Mouse (Mus musculus) lung, embryonic 14.5 days (tissue): ENCODE measurements around the gene Kctd8. TPM values are rescaled to one million over a fixed set of nuclear protein-coding genes. Genes with fewer than 3 reads are reported as not detected.

ENCODE experiments used
- ATAC-seq: fragments of 200-750 bp; cut with Nextera tagmentation; 2 replicates; pipeline ENCODE4 v1.8.0; 2017; ENCODE audit warnings: mild to moderate bottlenecking, moderate TSS enrichment, moderate library complexity; ENCODE audit not compliant: insufficient read depth
- DNase-seq: peaks from one replicate; pipeline ENCODE4 v3.0.0-alpha.2; 2015
- H3K27ac ChIP-seq: fragments of 300-500 bp; sonication (generic); 2 replicates; pipeline ENCODE4 v1.5.1; 2014; ENCODE audit warnings: low read depth, mild to moderate bottlenecking, moderate library complexity
- H3K27me3 ChIP-seq: fragments of 300-500 bp; sonication (generic); 2 replicates; pipeline ENCODE4 v1.6.1; 2014; ENCODE audit warnings: low read length, control low read depth; ENCODE audit not compliant: insufficient read depth
- H3K36me3 ChIP-seq: fragments of 300-500 bp; sonication (generic); 2 replicates; pipeline ENCODE4 v1.6.1; 2014; ENCODE audit warnings: control low read depth; ENCODE audit not compliant: insufficient read depth
- H3K4me1 ChIP-seq: fragments of 300-500 bp; sonication (generic); 2 replicates; pipeline ENCODE4 v1.6.1; 2014; ENCODE audit warnings: antibody characterized with exemption, control low read depth; ENCODE audit not compliant: insufficient read depth
- H3K4me2 ChIP-seq: fragments of 300-500 bp; sonication (generic); 2 replicates; pipeline ENCODE4 v1.6.1; 2014; ENCODE audit warnings: mild to moderate bottlenecking
- H3K4me3 ChIP-seq: fragments of 300-500 bp; sonication (generic); 2 replicates; pipeline ENCODE4 v1.5.1; 2014; ENCODE audit warnings: low read depth, low read length
- H3K9ac ChIP-seq: fragments of 300-500 bp; sonication (generic); 2 replicates; pipeline ENCODE4 v1.6.1; 2014
- H3K9me3 ChIP-seq: fragments of 300-500 bp; sonication (generic); 2 replicates; pipeline ENCODE4 v1.6.1; 2016; ENCODE audit warnings: low read depth, low read length, control low read depth
- CTCF ChIP-seq: IDR thresholded peaks from 2 replicates; pipeline ENCODE4 v1.5.1; 2016; ENCODE audit warnings: antibody characterized with exemption, low read depth
- WGBS: fragments of 180-500 bp; shearing (Covaris S2); extraction: QIAGEN DNeasy Blood & Tissue Kit; methylation state at CpG from one replicate; pipeline ENCODE4 v1.1.7; 2014; 5-methylcytosine and 5-hydroxymethylcytosine counted together
- microRNA-seq: library from miRNA; unstranded; fragments of <30 nt; microRNA quantifications from one replicate; pipeline ENCODE4, GENCODE M21; 2016; ENCODE audit warnings: borderline number of aligned reads
- polyA plus RNA-seq: library from polyadenylated mRNA; unstranded; fragments of >200 nt; fragmentation: Nextera tagmentation; extraction: Ambion mirVana; gene quantifications from 2 replicates; pipeline ENCODE4 v1.2.1, GENCODE M21; 2014

Gene Kctd8
- polyA plus RNA-seq, 1 experiment from 2014 or later: 4.8 TPM

DNA sequence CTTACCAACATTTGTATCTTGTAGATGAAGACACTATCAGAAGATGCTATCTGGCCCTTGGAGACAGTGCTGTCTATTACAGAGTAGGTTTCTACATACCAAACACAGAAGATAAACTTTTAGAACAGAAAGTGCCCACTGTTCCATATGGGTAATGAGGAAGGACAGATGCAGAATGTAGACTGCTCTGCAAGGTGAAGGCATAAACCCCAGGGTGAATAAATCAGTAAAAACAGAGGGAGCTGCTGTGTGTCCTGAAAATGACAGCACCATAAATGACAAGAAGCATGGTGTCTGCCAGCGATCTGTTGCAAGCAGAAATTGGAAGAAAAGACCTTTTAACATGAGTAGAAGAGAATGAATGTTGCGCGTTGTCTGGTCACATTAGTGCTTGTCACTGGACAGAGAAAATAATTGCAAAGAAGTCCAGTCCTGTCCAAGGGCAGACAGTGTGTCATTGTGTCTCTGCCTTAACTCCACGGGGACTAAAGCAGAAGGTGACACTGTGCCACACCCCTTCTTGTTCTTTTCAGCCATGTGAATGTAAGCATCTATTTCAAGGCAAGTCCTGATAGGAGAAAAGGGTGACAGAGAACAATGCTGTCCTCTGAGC lies 181.5 kb downstream of the Kctd8 start:
- H3K27ac ChIP-seq: no peak overlapping the region
- 80% methylated on average over 4 of the region's 4 CpGs for WGBS
- no peak for TF ChIP-seq CTCF
- no peaks in the 10 kb centered on the region for H3K4me1 ChIP-seq
- H3K4me3 ChIP-seq: no peak overlapping the region
- no peak overlapping the region for H3K9ac ChIP-seq
- no peaks in the 10 kb centered on the region for H3K36me3 ChIP-seq
- no peaks in the 10 kb centered on the region for H3K27me3 ChIP-seq
- ATAC-seq (no peak), DNase-seq (no peak)
- no peak overlapping the region for H3K4me2 ChIP-seq
- H3K9me3 ChIP-seq: no peaks in the 10 kb centered on the region

DNA sequence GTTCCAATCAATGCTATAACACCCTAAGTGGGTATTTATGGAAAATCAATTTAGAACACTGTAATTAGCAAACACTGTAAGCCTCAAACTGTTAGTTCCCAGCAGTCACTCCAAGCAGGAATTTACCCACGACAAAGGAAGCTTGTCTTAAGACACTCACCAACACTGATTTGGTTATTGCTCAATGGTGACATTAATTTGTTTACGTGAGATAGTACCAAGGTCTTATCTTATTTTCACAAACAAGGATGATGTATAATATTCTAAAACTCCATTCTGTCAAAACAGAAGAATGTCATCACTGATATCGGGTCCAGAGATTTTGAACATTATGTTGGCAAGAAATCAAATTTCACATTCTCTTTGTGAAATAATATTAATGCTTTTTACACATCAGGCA lies 185.0 kb downstream of the Kctd8 start:
- ATAC-seq: peak; percentile 80; the same call in 1 of the 2 replicates
- H3K9ac ChIP-seq: no peak overlapping the region
- DNase-seq: peak; percentile 51
- H3K9me3 ChIP-seq: no peaks in the 10 kb centered on the region
- no peak overlapping the region for H3K4me2 ChIP-seq
- no peak overlapping the region for H3K4me3 ChIP-seq
- no peaks in the 10 kb centered on the region for H3K27me3 ChIP-seq
- H3K4me1 ChIP-seq: no peaks in the 10 kb centered on the region
- no peak for TF ChIP-seq CTCF
- H3K27ac ChIP-seq: no peak overlapping the region
- WGBS: 33% methylated on average over 3 of the region's 3 CpGs
- H3K36me3 ChIP-seq: no peaks in the 10 kb centered on the region

DNA sequence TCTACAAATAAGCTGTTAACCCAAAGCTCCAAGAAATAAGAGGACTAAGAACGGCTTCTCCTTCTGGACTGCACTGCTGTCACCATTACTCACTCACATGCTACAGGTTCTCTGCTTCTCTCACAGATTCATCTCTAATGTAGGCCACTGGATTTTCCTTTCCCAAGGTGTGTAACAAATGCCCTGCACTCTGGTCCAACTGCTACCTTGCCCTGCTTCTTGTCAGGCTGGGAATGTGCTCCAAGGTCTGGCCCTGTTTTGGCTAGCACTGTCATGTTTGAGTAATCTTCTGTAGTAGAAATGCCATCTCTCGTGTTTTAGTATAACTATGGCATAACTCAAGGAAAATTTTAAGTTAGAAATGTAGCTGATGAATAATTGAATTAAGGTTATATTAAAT lies 195.7 kb downstream of the Kctd8 start:
- no peak overlapping the region for H3K27ac ChIP-seq
- H3K27me3 ChIP-seq: no peaks in the 10 kb centered on the region
- no peaks in the 10 kb centered on the region for H3K4me1 ChIP-seq
- ATAC-seq: no peak
- WGBS: 83% methylated on average over 2 of the region's 2 CpGs
- H3K4me2 ChIP-seq: no peak overlapping the region
- no peak for DNase-seq
- TF ChIP-seq CTCF: no peak
- H3K36me3 ChIP-seq: no peaks in the 10 kb centered on the region
- no peak overlapping the region for H3K9ac ChIP-seq
- no peak overlapping the region for H3K4me3 ChIP-seq
- H3K9me3 ChIP-seq: no peaks in the 10 kb centered on the region

DNA sequence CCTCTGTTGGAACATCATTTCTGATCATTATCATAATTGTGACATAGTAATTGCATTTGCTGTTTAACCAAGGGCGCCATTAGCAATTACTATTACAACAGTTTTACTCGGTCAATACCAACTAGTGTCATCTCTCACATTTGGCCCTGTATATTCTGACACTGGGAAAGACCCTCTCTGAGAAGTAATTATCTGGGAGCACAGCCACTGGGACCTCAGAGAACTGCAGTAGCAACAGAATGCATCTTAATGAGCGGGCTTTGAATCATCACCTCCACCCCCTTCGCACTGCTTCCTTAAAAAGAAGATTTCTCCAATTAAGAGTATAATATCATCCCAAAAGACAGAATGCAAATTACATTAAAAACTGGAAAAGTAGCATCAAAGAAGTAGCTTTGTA lies 200.4 kb downstream of the Kctd8 start:
- no peak for DNase-seq
- no peak for TF ChIP-seq CTCF

GRCm38 (mm10) chr5:69108718-69109117 lies 232.8 kb downstream of the Kctd8 start:
- ATAC-seq: no peak
- WGBS: 59% methylated on average over 2 of the region's 2 CpGs

More for the DNA sequence above, 200.4 kb downstream of the Kctd8 start:
- Histone ChIP-seq H3K27me3 (no peaks in the 10 kb centered on the region), H3K27ac (no peak overlapping the region), H3K4me2 (no peak overlapping the region), H3K9ac (no peak overlapping the region), H3K9me3 (no peaks in the 10 kb centered on the region), H3K4me3 (no peak overlapping the region), H3K4me1 (no peaks in the 10 kb centered on the region), H3K36me3 (no peaks in the 10 kb centered on the region)
- ATAC-seq: no peak
- 89% methylated on average over 4 of the region's 4 CpGs for WGBS

DNA sequence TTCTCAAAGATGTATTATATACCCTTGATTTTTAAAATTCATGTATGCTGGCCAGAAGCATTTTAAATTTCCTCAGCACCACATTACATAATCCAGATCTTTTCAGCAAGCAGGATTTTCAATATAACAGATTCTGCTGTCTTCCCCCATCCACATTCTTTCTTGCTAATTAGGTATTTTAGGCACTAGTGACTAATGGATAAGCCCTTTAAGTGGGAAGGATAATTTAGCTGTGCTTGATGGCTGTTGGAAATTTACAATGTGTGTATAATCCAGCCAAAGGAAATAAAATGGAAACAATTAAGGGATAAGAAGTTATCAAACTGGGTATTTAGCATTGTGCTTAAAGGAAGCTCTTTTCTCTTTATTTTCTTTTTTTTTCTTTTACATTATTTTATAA lies 252.6 kb downstream of the Kctd8 start:
- DNase-seq (no peak), ATAC-seq (no peak)
- Histone ChIP-seq H3K4me3 (no peak overlapping the region), H3K9me3 (no peaks in the 10 kb centered on the region), H3K4me2 (no peak overlapping the region), H3K36me3 (no peaks in the 10 kb centered on the region), H3K9ac (no peak overlapping the region), H3K4me1 (no peaks in the 10 kb centered on the region), H3K27me3 (no peaks in the 10 kb centered on the region), H3K27ac (no peak overlapping the region)
- TF ChIP-seq CTCF: no peak

More at GRCm38 (mm10) chr5:69108718-69109117, 232.8 kb downstream of the Kctd8 start:
- no peaks in the 10 kb centered on the region for H3K9me3 ChIP-seq
- no peaks in the 10 kb centered on the region for H3K27me3 ChIP-seq
- no peak overlapping the region for H3K9ac ChIP-seq
- no peak overlapping the region for H3K27ac ChIP-seq
- no peak for DNase-seq
- no peak overlapping the region for H3K4me2 ChIP-seq
- H3K36me3 ChIP-seq: no peaks in the 10 kb centered on the region
- H3K4me1 ChIP-seq: no peaks in the 10 kb centered on the region
- H3K4me3 ChIP-seq: no peak overlapping the region
- TF ChIP-seq CTCF: no peak

Small RNA genes lying within 50 kb of the gene (microRNA-seq; reads per million reads assigned to microRNA genes)
- not detected for gene Gm24368

Other genes starting within 250 kb of the Kctd8 start
- gene Yipf7, start 201.0 kb upstream of the Kctd8 start, polyA plus RNA-seq: 0.17 and 0.20 TPM in 2 replicates
- gene Guf1, start 215.2 kb upstream of the Kctd8 start, polyA plus RNA-seq: 45.6 and 47.2 TPM in 2 replicates